Mouse (Mus musculus) embryonic fibroblast, embryonic 13.5 days (primary cell): ENCODE measurements at regions not wholly inside any gene's neighbourhood (a gene's known extent, or its start where the extent isn't known, plus 50 kb on each side); places are given as distances from the start of the nearest gene placed in this dataset.

Experiments used
- CTCF ChIP-seq: IDR thresholded peaks from 2 replicates; pipeline ENCODE4 v1.5.1; 2011; ENCODE audit warnings: mild to moderate bottlenecking, control low read depth, low read length, moderate library complexity, borderline replicate concordance; ENCODE audit not compliant: insufficient read depth
- POLR2A ChIP-seq: IDR thresholded peaks from 2 replicates; pipeline ENCODE4 v1.6.1; 2011; ENCODE audit warnings: low read depth, mild to moderate bottlenecking, control low read depth, low read length, moderate library complexity

DNA sequence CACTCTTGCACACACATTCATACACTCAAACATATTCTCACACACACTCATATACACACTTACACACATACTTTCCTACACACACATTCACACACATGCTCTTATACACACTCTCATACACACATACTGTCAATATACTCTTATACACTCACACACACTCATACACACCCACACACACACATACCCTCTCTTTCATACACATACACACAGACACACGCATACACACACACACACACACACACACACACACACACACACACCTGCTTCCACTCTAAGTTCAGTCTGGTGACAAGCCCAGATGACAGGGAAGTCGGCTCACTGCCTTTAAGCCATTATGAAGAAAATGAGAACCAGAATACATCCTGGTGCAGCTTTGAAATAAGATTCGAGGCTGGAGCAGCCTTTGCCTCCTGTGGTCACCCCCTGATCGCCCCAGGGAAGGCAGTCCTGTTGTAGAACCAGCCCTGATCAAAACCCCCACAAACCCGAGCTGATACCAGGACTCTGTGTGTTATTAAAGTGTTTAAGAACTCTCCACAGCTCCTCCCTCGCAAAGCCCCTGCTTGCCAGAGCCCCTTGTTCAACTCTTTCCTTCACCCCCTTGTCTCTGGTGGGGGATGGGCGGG, 230.3 kb downstream of the Tle3 start:
- TF ChIP-seq CTCF (no peak), POLR2A (no peak)
